Mouse (Mus musculus) embryo, embryonic 10 days (tissue): ENCODE results near the gene Atp10a.

Experiments
- DNase-seq: peaks from one replicate; pipeline ENCODE4 v3.0.0-alpha.2; 2015; ENCODE audit warnings: low spot score

Gene Atp10a

DNA sequence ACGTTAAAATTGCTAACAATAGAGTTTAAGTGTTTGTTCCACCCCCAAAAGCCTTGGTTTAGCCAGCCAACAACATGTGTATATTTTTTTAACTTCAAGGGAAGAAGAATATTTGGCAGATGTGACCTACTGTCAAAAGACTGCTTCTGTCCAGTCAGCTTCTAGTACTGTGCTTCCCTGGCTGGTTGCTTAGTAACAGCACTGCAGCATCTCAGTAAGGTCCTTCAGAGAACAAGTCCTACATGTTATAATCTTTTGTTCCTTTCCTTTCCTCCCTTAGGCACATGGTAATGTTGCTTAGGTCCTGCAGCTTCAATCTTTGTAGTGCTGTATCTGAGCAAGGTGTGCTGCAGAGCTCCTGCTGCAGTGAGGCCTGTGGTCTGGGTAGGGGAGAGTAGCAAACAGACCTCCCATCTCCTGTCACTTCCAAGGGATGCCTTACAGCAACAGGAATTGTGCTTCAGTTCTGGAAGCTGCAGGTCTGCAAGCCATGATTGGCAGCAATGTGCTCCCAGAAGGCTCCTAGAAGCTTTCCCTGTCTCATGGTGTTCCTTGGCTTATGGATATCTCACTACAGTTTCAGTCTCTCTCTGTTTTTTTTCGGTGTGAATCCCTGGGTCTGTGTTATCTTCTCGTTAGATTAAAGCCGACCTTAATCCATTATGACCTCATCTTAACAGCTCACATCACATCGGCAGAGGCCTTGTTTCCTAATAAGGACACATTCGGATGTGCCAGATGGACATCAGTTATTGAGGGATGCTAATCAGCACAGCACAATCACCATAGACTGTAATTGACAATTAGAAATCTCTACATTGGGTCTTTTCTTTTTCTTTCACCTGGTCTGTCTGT, 34.3 kb downstream of the Atp10a start:
- DNase-seq, result no peak

- no peak for DNase-seq
Measured at GRCm38 (mm10) chr7:58690997-58691596, 35.1 kb downstream of the Atp10a start.

- DNase-seq, result no peak
Measured at GRCm38 (mm10) chr7:58692704-58693103, 36.7 kb downstream of the Atp10a start.

- no peak for DNase-seq
Measured at GRCm38 (mm10) chr7:58693342-58693741, 37.4 kb downstream of the Atp10a start.

GRCm38 (mm10) chr7:58695661-58696060, 39.7 kb downstream of the Atp10a start:
- DNase-seq, result no peak

DNA sequence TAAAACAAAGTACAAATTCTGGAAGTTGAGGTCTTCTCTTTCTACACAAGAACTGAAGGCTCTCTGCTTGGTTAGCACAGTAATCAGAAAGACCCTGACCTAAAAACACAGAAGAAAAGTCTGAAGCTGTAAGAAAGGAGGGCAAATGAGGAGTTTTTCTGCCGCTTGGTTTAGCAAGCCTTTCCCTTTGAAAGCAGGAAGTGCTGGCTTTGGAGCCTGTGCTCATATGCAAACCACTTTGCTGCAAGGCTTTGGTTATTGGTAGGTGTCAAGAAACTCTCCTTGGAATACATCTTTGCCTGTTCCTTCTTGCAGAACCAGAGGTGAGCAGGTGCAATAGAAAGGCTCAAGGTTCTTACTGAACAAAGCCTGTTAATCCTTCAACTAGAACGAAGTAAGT, 41.1 kb downstream of the Atp10a start:
- no peak for DNase-seq

- DNase-seq, result no peak
Measured at GRCm38 (mm10) chr7:58698738-58699442, 42.9 kb downstream of the Atp10a start.

- no peak for DNase-seq
Measured at GRCm38 (mm10) chr7:58701311-58701710, 45.3 kb downstream of the Atp10a start.

DNA sequence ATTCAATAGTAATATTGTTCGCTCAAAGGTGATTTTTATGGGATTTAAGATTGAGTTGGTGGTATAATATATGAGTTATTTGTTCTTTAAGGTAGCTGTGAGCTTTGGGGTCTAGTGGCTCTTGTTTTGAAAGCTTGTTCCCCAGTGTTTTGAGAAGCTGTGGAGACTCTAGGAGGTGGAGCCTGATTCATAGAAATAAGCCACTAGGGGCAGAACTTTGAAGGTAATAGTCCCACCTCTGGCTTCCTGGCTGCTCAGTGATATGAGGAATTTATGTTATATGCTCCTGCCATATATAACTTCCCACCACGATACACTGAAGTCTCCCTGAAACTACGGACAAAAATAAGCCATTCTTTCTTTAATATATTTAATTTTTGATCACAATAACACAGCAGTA, 49.2 kb downstream of the Atp10a start:
- no peak for DNase-seq

- DNase-seq, result no peak
Measured at GRCm38 (mm10) chr7:58709306-58709705, 53.3 kb downstream of the Atp10a start.

DNA sequence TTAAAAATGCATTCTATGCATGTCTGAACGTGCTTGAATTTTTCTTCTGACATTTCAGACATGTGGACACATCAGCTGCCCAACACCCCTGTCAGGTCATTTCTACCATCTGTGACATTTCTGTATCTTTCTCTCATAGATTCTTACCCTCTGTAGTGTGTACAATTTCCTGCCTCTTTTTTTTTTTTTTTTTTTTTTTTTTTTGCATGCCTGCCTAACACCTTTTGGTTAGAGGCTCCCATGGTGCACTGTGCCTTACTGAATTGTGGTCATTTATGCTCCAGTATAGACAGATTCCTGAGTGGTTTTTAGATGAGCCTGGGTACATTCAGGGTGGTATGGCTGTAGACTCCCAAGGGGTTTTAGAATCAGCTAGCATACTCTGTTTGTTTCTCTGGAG, 54.3 kb downstream of the Atp10a start:
- DNase-seq, result no peak

DNA sequence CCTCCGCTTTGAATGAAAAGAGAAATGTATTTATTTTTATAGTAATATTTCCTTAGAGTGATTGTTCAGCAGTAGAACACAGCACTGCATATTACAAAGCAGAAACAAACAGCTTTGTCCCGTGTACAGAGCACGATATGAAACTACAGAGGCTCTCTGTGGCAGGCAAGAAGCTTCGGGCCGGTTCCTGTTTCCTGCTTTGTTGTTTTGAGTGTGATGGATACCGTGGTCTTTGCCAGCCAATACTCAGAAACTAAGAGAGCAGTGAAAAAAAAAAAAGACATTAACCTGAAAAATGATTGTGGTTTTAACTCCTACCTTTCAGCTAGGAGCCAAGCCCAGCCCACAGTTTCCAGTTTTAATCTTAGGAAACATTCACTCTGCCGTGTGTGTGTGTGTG, 55.8 kb downstream of the Atp10a start:
- DNase-seq, result no peak

- DNase-seq, result no peak
Measured at GRCm38 (mm10) chr7:58715576-58716144, 59.7 kb downstream of the Atp10a start.

- DNase-seq, result no peak
Measured at GRCm38 (mm10) chr7:58716626-58717025, 60.7 kb downstream of the Atp10a start.

GRCm38 (mm10) chr7:58718556-58718955, 62.6 kb downstream of the Atp10a start:
- no peak for DNase-seq

- no peak for DNase-seq
Measured at GRCm38 (mm10) chr7:58719218-58719938, 63.4 kb downstream of the Atp10a start.

- no peak for DNase-seq
Measured at GRCm38 (mm10) chr7:58722250-58722649, 66.3 kb downstream of the Atp10a start.

GRCm38 (mm10) chr7:58730201-58730600, 74.2 kb downstream of the Atp10a start:
- DNase-seq, result peak; percentile 57

DNA sequence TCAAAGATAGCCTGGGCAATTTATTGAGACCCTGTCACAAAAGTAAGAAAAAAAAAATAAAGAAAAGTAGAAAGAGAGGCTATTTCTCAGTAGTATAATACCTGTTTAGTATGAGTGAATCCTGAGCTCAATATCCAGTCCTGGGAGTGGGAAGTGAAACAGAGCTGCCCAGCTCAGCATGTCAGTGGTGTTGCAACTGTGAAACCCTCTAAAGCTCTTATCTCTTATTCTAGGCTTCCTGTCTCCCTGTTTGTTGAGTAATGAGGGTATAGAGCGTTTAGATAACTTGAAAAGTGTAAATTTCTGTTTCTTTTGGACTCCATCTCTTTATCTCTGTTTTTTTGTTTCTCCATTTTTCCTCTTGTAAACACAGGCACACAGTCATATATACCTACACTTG, 74.9 kb downstream of the Atp10a start:
- DNase-seq, result no peak

DNA sequence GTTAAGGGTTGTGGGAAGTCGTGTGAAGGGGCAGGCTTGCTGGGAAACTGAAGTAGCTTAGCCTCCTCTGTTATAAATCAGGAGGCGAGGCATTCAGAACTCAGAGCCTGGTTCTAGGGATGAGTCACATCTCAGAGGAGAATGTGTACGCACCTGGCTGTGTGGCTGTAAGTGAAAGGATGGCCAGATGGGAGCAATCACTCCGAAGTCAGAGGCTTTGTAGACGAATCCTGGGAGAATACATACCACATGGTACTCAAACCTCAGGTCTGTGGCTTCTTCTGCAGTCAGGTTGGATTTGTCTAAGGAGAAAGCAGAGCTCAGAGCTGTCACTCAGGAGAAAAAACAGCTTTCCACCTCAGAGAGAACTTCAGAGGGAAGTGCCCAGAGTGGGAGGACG, 76.4 kb downstream of the Atp10a start:
- peak; percentile 16 for DNase-seq

GRCm38 (mm10) chr7:58733490-58733901, 77.5 kb downstream of the Atp10a start:
- DNase-seq, result peak; percentile 46
